Mouse (Mus musculus) gastrocnemius, postnatal 4 days (tissue): ENCODE results near the gene Syt17. TPM values are rescaled to one million over a fixed set of nuclear protein-coding genes. Genes with fewer than 3 reads are reported as not detected.

Experiments
- total RNA-seq, 2 experiments: library from RNA; stranded (reverse); gene quantifications; 2 replicates each; pipeline ENCODE4 v1.2.3; 2021

The Syt17 gene
- total RNA-seq, 2 experiments from 2014 or later = 3.7 to 3.9 TPM

Other genes with a start within 250 kb of the Syt17 start
- 10 to 100 TPM; 48.3 to 52.7 TPM for gene Smg1, start 204.6 kb downstream of the Syt17 start, total RNA-seq
- 10 to 100 TPM; 37.3 to 40.9 TPM for gene Itpripl2, start 43.8 kb upstream of the Syt17 start, total RNA-seq
- 10 to 100 TPM; 63.5 to 67.8 TPM for gene Coq7, start 85.1 kb upstream of the Syt17 start, total RNA-seq
- 1 to 10 TPM; 4.6 to 5.0 TPM for gene Tmc7, start 136.5 kb upstream of the Syt17 start, total RNA-seq
- gene Tmc5, start 149.1 kb upstream of the Syt17 start, total RNA-seq = under 1 TPM; 0.47 to 0.54 TPM